Mouse (Mus musculus) limb, embryonic 15.5 days (tissue): ENCODE measurements around the gene B3galnt2. TPM values are rescaled to one million over a fixed set of nuclear protein-coding genes. Genes with fewer than 3 reads are reported as not detected.

Experiments
- ATAC-seq: fragments of 200-750 bp; cut with Nextera tagmentation; 2 replicates; pipeline ENCODE4 v1.8.0; 2017; ENCODE audit warnings: low read depth, moderate TSS enrichment; ENCODE audit not compliant: insufficient number of reproducible peaks, low FRiP score, low TSS enrichment
- H3K27ac ChIP-seq: fragments of 300-500 bp; sonication (generic); 2 replicates; pipeline ENCODE4 v1.5.1; 2015; ENCODE audit warnings: moderate library complexity, mild to moderate bottlenecking, inconsistent platforms
- H3K27me3 ChIP-seq: fragments of 300-500 bp; sonication (generic); 2 replicates; pipeline ENCODE4 v1.6.1; 2015; ENCODE audit warnings: inconsistent platforms
- H3K36me3 ChIP-seq: fragments of 300-500 bp; sonication (generic); 2 replicates; pipeline ENCODE4 v1.6.1; 2015; ENCODE audit warnings: inconsistent platforms
- H3K4me1 ChIP-seq: fragments of 300-500 bp; sonication (generic); 2 replicates; pipeline ENCODE4 v1.6.1; 2015; ENCODE audit warnings: inconsistent platforms
- H3K4me2 ChIP-seq: fragments of 300-500 bp; sonication (generic); 2 replicates; pipeline ENCODE4 v1.6.1; 2015; ENCODE audit warnings: mild to moderate bottlenecking, inconsistent platforms
- H3K4me3 ChIP-seq: fragments of 300-500 bp; sonication (generic); 2 replicates; pipeline ENCODE4 v1.5.1; 2015; ENCODE audit warnings: mild to moderate bottlenecking, inconsistent platforms
- H3K9ac ChIP-seq: fragments of 300-500 bp; sonication (generic); 2 replicates; pipeline ENCODE4 v1.6.1; 2015; ENCODE audit warnings: inconsistent platforms
- H3K9me3 ChIP-seq: fragments of 300-500 bp; sonication (generic); 2 replicates; pipeline ENCODE4 v1.6.1; 2016; ENCODE audit warnings: inconsistent platforms
- WGBS: fragments of 180-500 bp; shearing (Covaris S2); methylation state at CpG from one replicate; pipeline ENCODE4 v1.1.7; 2015; 5-methylcytosine and 5-hydroxymethylcytosine counted together
- polyA plus RNA-seq: library from polyadenylated mRNA; unstranded; fragments of >200 nt; fragmentation: Nextera tagmentation; extraction: Ambion mirVana; gene quantifications from 2 replicates; pipeline ENCODE4 v1.2.1, GENCODE M21; 2015

B3galnt2 gene
- 37.5 and 39.8 TPM in 2 replicates for polyA plus RNA-seq

- ATAC-seq, result peak; percentile 100
- Histone ChIP-seq H3K27me3 (no peaks in the 10 kb centered on the region), H3K9me3 (no peaks in the 10 kb centered on the region), H3K4me2 (peak within 1 kb of the TSS; percentile 77), H3K4me1 (peaks cover 6% of the 10 kb centered on the region; the same call in 1 of the 2 replicates), H3K9ac (peak within 1 kb of the TSS; percentile 78), H3K36me3 (no peaks in the 10 kb centered on the region), H3K27ac (peak within 1 kb of the TSS; percentile 92), H3K4me3 (peak within 1 kb of the TSS; percentile 91)
- under 1% methylated on average over 78 of the region's 78 CpGs for whole genome bisulfite sequencing
Observed at GRCm38 (mm10) chr13:13953874-13954832, at the start of gene B3galnt2. Gene B3galnt2, plus strand, starts transcription at chr13:13954469.

- ATAC-seq, result no peak
- H3K4me3 ChIP-seq, result no peak overlapping the region
- no peaks in the 10 kb centered on the region for H3K9me3 ChIP-seq
- 25% methylated on average over 2 of the region's 2 CpGs for WGBS
- H3K36me3 ChIP-seq, result no peaks in the 10 kb centered on the region
- no peaks in the 10 kb centered on the region for H3K27me3 ChIP-seq
- no peak overlapping the region for H3K4me2 ChIP-seq
- no peaks in the 10 kb centered on the region for H3K4me1 ChIP-seq
- H3K27ac ChIP-seq, result no peak overlapping the region
- no peak overlapping the region for H3K9ac ChIP-seq
Observed at GRCm38 (mm10) chr13:13911341-13911740, 42.9 kb upstream of the B3galnt2 start.

GRCm38 (mm10) chr13:13919396-13919795 lies 34.9 kb upstream of the B3galnt2 start:
- Histone ChIP-seq H3K4me3 (no peak overlapping the region), H3K9me3 (no peaks in the 10 kb centered on the region), H3K4me2 (no peak overlapping the region), H3K27ac (no peak overlapping the region), H3K9ac (no peak overlapping the region), H3K36me3 (no peaks in the 10 kb centered on the region), H3K4me1 (no peaks in the 10 kb centered on the region), H3K27me3 (no peaks in the 10 kb centered on the region)
- ATAC-seq, result no peak
- WGBS, result 84% methylated on average over 3 of the region's 3 CpGs

GRCm38 (mm10) chr13:13922526-13922925 lies 31.7 kb upstream of the B3galnt2 start:
- H3K4me3 ChIP-seq, result no peak overlapping the region
- no peak overlapping the region for H3K4me2 ChIP-seq
- H3K27ac ChIP-seq, result no peak overlapping the region
- H3K4me1 ChIP-seq, result no peaks in the 10 kb centered on the region
- no peak for ATAC-seq
- no peaks in the 10 kb centered on the region for H3K36me3 ChIP-seq
- H3K9ac ChIP-seq, result no peak overlapping the region
- H3K27me3 ChIP-seq, result no peaks in the 10 kb centered on the region
- no peaks in the 10 kb centered on the region for H3K9me3 ChIP-seq

- Histone ChIP-seq H3K27ac (no peak overlapping the region), H3K9ac (no peak overlapping the region), H3K4me3 (no peak overlapping the region), H3K4me1 (no peaks in the 10 kb centered on the region), H3K36me3 (no peaks in the 10 kb centered on the region), H3K4me2 (no peak overlapping the region), H3K9me3 (no peaks in the 10 kb centered on the region), H3K27me3 (no peaks in the 10 kb centered on the region)
- ATAC-seq, result no peak
- WGBS, result 80% methylated on average over 2 of the region's 2 CpGs
Observed at GRCm38 (mm10) chr13:13929982-13930381, 24.3 kb upstream of the B3galnt2 start.

GRCm38 (mm10) chr13:13954931-13955330 lies 662 bp downstream of the B3galnt2 start:
- H3K9ac ChIP-seq, result peak overlapping the region; percentile 78
- peak overlapping the region; percentile 91 for H3K4me3 ChIP-seq
- H3K9me3 ChIP-seq, result no peaks in the 10 kb centered on the region
- peak overlapping the region; percentile 87 for H3K27ac ChIP-seq
- under 1% methylated on average over 29 of the region's 29 CpGs for WGBS
- no peaks in the 10 kb centered on the region; the same call in 1 of the 2 replicates for H3K36me3 ChIP-seq
- peaks cover 6% of the 10 kb centered on the region; the same call in 1 of the 2 replicates for H3K4me1 ChIP-seq
- no peak; the same call in 1 of the 2 replicates for ATAC-seq
- H3K4me2 ChIP-seq, result peak overlapping the region; percentile 77
- H3K27me3 ChIP-seq, result no peaks in the 10 kb centered on the region

- Histone ChIP-seq H3K9me3 (no peaks in the 10 kb centered on the region), H3K9ac (no peak overlapping the region), H3K27ac (no peak overlapping the region), H3K4me2 (no peak overlapping the region), H3K36me3 (no peaks in the 10 kb centered on the region; the same call in 1 of the 2 replicates), H3K27me3 (no peaks in the 10 kb centered on the region), H3K4me1 (peaks cover 6% of the 10 kb centered on the region; the same call in 1 of the 2 replicates), H3K4me3 (no peak overlapping the region)
- WGBS, result 78% methylated on average over 4 of the region's 4 CpGs
- no peak for ATAC-seq
Observed at GRCm38 (mm10) chr13:13956686-13957085, 2.4 kb downstream of the B3galnt2 start.

- Histone ChIP-seq H3K4me2 (no peak overlapping the region), H3K9ac (no peak overlapping the region), H3K27ac (no peak overlapping the region), H3K36me3 (no peaks in the 10 kb centered on the region; the same call in none of the 2 replicates), H3K4me1 (peaks cover 2% of the 10 kb centered on the region; the same call in 1 of the 2 replicates), H3K27me3 (no peaks in the 10 kb centered on the region), H3K4me3 (no peak overlapping the region), H3K9me3 (no peaks in the 10 kb centered on the region)
- no peak for ATAC-seq
- 87% methylated on average over 4 of the region's 4 CpGs for WGBS
Observed at GRCm38 (mm10) chr13:13960211-13960610, 5.9 kb downstream of the B3galnt2 start.

GRCm38 (mm10) chr13:13961046-13961445 lies 6.8 kb downstream of the B3galnt2 start:
- no peak for ATAC-seq
- H3K36me3 ChIP-seq, result no peaks in the 10 kb centered on the region; the same call in none of the 2 replicates
- no peaks in the 10 kb centered on the region for H3K27me3 ChIP-seq
- 80% methylated on average over 4 of the region's 4 CpGs for WGBS
- H3K4me3 ChIP-seq, result no peak overlapping the region
- no peak overlapping the region for H3K4me2 ChIP-seq
- no peaks in the 10 kb centered on the region for H3K9me3 ChIP-seq
- H3K4me1 ChIP-seq, result no peaks in the 10 kb centered on the region
- no peak overlapping the region for H3K9ac ChIP-seq
- H3K27ac ChIP-seq, result no peak overlapping the region

- Histone ChIP-seq H3K4me3 (no peak overlapping the region), H3K9me3 (no peaks in the 10 kb centered on the region), H3K27ac (no peak overlapping the region), H3K27me3 (no peaks in the 10 kb centered on the region), H3K9ac (no peak overlapping the region), H3K4me2 (no peak overlapping the region), H3K4me1 (no peaks in the 10 kb centered on the region), H3K36me3 (peaks cover 12% of the 10 kb centered on the region)
- 72% methylated on average over 19 of the region's 19 CpGs for WGBS
- no peak for ATAC-seq
Observed at GRCm38 (mm10) chr13:13965388-13965964, 11.2 kb downstream of the B3galnt2 start.

- no peaks in the 10 kb centered on the region for H3K4me1 ChIP-seq
- H3K4me2 ChIP-seq, result no peak overlapping the region
- no peak overlapping the region for H3K4me3 ChIP-seq
- no peak overlapping the region for H3K27ac ChIP-seq
- WGBS, result 76% methylated on average over 4 of the region's 4 CpGs
- peaks cover 12% of the 10 kb centered on the region for H3K36me3 ChIP-seq
- H3K9me3 ChIP-seq, result no peaks in the 10 kb centered on the region
- H3K9ac ChIP-seq, result no peak overlapping the region
- ATAC-seq, result no peak
- H3K27me3 ChIP-seq, result no peaks in the 10 kb centered on the region
Observed at GRCm38 (mm10) chr13:13966172-13966571, 11.9 kb downstream of the B3galnt2 start.

- Histone ChIP-seq H3K9me3 (no peaks in the 10 kb centered on the region), H3K4me1 (no peaks in the 10 kb centered on the region), H3K9ac (no peak overlapping the region), H3K36me3 (peaks cover 12% of the 10 kb centered on the region), H3K27ac (no peak overlapping the region; the same call in 1 of the 2 replicates), H3K4me2 (no peak overlapping the region), H3K4me3 (no peak overlapping the region), H3K27me3 (no peaks in the 10 kb centered on the region)
- WGBS, result 72% methylated on average over 4 of the region's 4 CpGs
- peak; percentile 65; the same call in 1 of the 2 replicates for ATAC-seq
Observed at GRCm38 (mm10) chr13:13968629-13969111, 14.4 kb downstream of the B3galnt2 start.
